Mouse (Mus musculus) erythroblast, embryonic 14.5 days (primary cell): ENCODE measurements around the gene Runx2.

Experiments used
- GATA1 ChIP-seq: IDR thresholded peaks from 2 replicates; pipeline ENCODE4 v1.6.1; 2012; ENCODE audit warnings: low read length, inconsistent platforms, mixed read lengths
- TAL1 ChIP-seq: IDR thresholded peaks from 3 replicates; pipeline ENCODE4 v1.6.1; 2012; ENCODE audit warnings: low read length, inconsistent platforms, mixed read lengths

GRCm38 (mm10) chr17:44519356-44519755 lies 295.2 kb downstream of the Runx2 start:
- TF ChIP-seq TAL1: no peak
- no peak for TF ChIP-seq GATA1
